Mouse (Mus musculus) midbrain, embryonic 12.5 days (tissue): ENCODE data around the gene Tsn. TPM values are rescaled to one million over a fixed set of nuclear protein-coding genes. Genes with fewer than 3 reads are reported as not detected.

ENCODE experiments used
- ATAC-seq: fragments of 200-750 bp; cut with Nextera tagmentation; 2 replicates; pipeline ENCODE4 v1.8.0; 2017; ENCODE audit warnings: low read depth, moderate TSS enrichment, moderate library complexity; ENCODE audit not compliant: low FRiP score
- H3K27ac ChIP-seq: fragments of 300-500 bp; sonication (generic); replicated peaks from 2 replicates; pipeline ENCODE4 v1.5.1; 2016; ENCODE audit warnings: mild to moderate bottlenecking
- H3K27me3 ChIP-seq: fragments of 300-500 bp; sonication (generic); 2 replicates; pipeline ENCODE4 v1.6.1; 2016; ENCODE audit warnings: mild to moderate bottlenecking
- H3K36me3 ChIP-seq: fragments of 300-500 bp; sonication (generic); 2 replicates; pipeline ENCODE4 v1.6.1; 2016
- H3K4me1 ChIP-seq: fragments of 300-500 bp; sonication (generic); 2 replicates; pipeline ENCODE4 v1.6.1; 2016
- H3K4me2 ChIP-seq: fragments of 300-500 bp; sonication (generic); replicated peaks from 2 replicates; pipeline ENCODE4 v1.6.1; 2016; ENCODE audit warnings: mild to moderate bottlenecking, moderate library complexity
- H3K4me3 ChIP-seq: fragments of 300-500 bp; sonication (generic); 2 replicates; pipeline ENCODE4 v1.5.1; 2016; ENCODE audit warnings: mild to moderate bottlenecking
- H3K9ac ChIP-seq: fragments of 300-500 bp; sonication (generic); replicated peaks from 2 replicates; pipeline ENCODE4 v1.6.1; 2016; ENCODE audit warnings: mild to moderate bottlenecking, moderate library complexity
- H3K9me3 ChIP-seq: fragments of 300-500 bp; sonication (generic); 2 replicates; pipeline ENCODE4 v1.6.1; 2016; ENCODE audit warnings: mild to moderate bottlenecking
- WGBS: fragments of 180-500 bp; shearing (Covaris S2); methylation state at CpG from one replicate; pipeline ENCODE4 v1.1.7; 2016; 5-methylcytosine and 5-hydroxymethylcytosine counted together
- polyA plus RNA-seq: library from polyadenylated mRNA; unstranded; fragments of >200 nt; fragmentation: Nextera tagmentation; extraction: Ambion mirVana; gene quantifications from 2 replicates; pipeline ENCODE4 v1.2.1, GENCODE M21; 2016

Gene Tsn
- 414 and 419 TPM in 2 replicates for polyA plus RNA-seq

DNA sequence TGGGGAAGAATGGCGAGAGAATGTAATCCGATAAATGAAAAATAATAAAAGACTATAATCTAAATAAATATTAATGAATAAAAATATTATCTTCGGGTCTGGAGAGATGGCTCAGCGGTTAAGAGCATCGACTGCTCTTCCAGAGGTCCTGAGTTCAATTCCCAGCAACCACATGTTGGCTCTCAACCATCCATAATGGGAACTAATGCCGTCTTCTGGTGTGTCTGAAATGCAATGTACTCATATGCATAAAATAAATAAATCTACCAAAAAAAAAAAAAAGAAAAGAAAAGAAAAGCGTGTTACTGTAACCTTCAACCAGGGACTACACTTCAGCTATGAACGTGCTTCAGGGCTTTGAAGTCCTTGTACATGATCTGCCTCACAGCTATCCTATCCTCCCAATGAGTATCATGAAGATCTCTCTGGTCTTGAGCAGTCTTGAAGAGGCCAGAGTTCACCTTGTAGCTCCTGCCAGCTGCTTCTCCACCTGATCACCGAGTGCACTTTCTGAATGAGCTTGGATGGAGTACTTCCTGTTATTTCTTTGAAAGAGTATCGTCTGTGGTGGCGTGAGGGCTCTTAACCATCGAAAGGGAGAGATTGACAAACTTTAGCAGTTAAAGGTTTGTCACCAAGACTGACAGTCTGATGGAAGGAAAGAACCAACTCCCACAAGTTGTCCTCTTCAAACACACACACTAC is at the start of gene Tsn:
Tsn (minus strand) TSS at position 118 of the 705 bp plus-strand sequence.
- Histone ChIP-seq H3K9me3 (no peaks in the 10 kb centered on the region), H3K27ac (peak within 1 kb of the TSS; percentile 86), H3K36me3 (peaks cover 8% of the 10 kb centered on the region), H3K4me1 (peaks cover 8% of the 10 kb centered on the region), H3K4me2 (peak within 1 kb of the TSS; percentile 64), H3K9ac (peak within 1 kb of the TSS; percentile 76), H3K4me3 (peak within 1 kb of the TSS; percentile 84), H3K27me3 (0 out of 2 replicates have a peak, but pooled peaks cover 4% of the 10 kb centered on the region)
- ATAC-seq, result peak; percentile 48
- 58% methylated on average over 12 of the region's 12 CpGs for WGBS

DNA sequence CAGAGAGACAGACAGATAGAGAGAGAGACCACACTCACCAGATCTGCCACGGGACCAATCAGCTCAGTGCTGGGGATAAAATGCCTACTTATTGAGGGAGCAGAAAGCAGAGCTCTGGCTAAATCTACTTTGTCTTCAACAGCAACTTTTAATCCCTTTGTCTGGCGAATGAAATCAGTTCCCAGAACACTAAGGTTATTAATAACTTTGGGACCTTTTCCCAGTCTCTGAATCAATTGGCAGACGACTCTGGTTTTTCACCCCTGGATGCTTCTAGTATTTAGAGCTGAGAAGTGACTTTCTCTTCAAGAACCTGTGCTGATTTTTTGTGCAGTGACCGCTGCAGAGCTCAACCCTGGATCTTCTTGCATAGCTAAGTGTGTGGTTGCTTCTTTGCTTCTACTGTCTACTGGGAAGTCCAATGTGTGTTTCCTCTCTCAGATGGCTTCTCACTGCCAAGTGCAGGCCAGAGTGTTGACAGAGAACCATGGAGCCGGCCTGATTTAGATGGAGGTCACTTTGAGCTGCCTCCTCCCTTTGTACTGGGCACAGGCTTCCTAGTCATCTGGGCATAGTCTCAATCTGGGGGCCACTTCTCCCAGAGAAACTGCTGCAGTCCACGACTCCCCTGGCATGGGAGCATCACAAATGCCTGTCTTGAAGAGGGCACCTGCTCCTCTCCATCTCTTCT is 47.7 kb upstream of the Tsn start:
- Histone ChIP-seq H3K36me3 (no peaks in the 10 kb centered on the region), H3K9ac (no peak overlapping the region), H3K27me3 (no peaks in the 10 kb centered on the region), H3K4me3 (no peak overlapping the region), H3K9me3 (no peaks in the 10 kb centered on the region), H3K4me2 (no peak overlapping the region), H3K4me1 (no peaks in the 10 kb centered on the region), H3K27ac (no peak overlapping the region)
- ATAC-seq, result no peak
- WGBS, result 65% methylated on average over 6 of the region's 6 CpGs

DNA sequence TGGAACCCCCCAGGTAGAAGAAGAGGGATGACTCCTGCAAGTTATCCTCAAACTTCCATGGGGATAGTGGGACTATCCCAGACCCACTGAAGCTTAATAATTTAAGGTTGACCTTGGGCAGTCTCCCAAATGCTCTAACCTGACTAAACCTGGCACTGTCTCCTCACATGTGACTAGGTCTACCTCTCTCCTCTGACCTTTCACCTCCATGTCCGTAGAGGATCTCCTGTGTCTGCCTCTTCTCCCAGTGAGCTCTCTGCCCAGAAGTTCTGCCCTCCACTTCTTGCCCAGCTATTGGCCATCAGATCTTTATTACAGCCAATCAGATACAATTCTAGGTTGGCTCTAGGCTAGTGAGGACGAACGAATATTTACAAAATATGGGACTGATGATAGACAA is 38.4 kb upstream of the Tsn start:
- Histone ChIP-seq H3K4me3 (no peak overlapping the region), H3K4me2 (no peak overlapping the region), H3K27ac (no peak overlapping the region), H3K9me3 (no peaks in the 10 kb centered on the region), H3K36me3 (no peaks in the 10 kb centered on the region), H3K27me3 (no peaks in the 10 kb centered on the region), H3K4me1 (no peaks in the 10 kb centered on the region), H3K9ac (no peak overlapping the region)
- ATAC-seq, result no peak
- 86% methylated on average over 3 of the region's 3 CpGs for WGBS

DNA sequence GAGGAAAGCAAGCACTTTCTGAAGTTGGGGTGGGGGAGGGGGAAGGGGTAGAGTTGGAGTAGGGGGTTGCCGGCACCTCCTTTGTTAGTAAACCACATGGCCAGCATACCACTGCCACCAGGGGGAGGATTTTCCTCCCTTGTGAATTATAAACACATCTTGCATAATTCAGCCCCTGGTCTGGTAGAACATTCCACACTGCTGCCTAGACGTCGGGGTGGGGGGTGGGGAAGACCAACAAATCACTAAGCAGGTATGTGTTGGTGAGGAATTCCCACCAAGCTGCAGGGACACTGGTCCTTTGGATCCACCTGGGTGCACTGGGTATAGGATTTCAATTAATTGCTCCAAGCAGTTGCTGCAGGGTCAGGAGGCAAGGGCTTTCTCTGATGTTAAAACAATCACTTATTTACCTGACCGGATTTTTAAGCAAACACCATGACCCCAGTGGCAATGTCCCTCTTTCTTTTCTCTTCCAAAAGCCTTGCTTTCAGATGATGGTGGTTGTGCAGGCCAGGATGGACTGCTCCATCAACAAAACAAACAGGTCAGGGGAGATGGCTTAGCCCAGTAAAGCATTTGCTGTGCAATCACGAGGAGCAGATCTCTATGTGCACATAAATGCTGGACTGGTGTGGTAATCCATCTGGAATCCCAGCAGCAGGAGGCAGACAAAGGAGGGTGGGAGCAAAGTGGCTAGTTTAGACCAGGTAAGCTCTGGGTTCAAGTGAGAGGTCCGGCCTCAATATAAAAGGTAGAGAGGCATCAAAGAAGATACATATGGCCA is 32.3 kb upstream of the Tsn start:
- H3K4me2 ChIP-seq, result no peak overlapping the region
- H3K4me1 ChIP-seq, result no peaks in the 10 kb centered on the region
- H3K36me3 ChIP-seq, result no peaks in the 10 kb centered on the region
- H3K27me3 ChIP-seq, result no peaks in the 10 kb centered on the region
- H3K4me3 ChIP-seq, result no peak overlapping the region
- H3K27ac ChIP-seq, result no peak overlapping the region
- no peak overlapping the region for H3K9ac ChIP-seq
- 49% methylated on average over 6 of the region's 6 CpGs for WGBS
- no peak for ATAC-seq
- H3K9me3 ChIP-seq, result no peaks in the 10 kb centered on the region

DNA sequence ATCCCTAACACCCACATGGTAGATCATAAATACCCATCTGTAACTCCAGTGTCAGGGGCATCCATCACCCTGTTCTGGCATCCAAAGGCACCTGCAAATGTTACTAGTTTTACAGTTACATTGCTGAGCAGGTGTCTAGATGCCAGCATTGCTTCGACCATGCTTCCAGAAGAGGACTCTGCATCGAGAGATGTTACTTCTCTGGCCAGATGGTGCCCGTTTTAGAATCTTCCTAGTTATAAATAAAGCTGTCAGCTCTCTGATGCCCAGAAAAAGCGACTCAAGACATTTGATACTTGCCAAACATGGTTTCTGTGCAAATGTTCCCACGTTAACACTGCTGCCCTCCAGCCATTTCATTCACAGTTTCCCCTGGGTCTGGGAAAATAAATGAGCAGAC is 26.4 kb upstream of the Tsn start:
- no peak for ATAC-seq

DNA sequence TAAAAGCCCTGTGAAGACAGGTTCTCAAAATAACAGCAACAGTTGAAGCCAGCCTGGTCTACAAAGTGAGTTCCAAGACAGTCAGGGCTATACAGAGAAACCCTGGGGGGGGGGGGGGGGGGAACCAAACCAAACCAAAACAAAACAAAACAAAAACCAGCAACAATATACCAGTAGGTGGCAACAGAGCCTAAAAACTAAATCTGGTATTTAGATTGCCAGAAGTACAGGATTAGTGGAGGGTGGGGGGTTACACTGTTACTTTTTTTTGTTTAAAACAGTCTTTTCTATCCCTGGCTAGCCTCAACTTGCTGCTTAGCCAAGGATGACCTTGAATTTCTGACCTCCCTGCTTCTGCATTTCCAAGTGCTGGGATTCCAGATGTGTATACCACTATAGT is 24.3 kb upstream of the Tsn start:
- Histone ChIP-seq H3K4me3 (no peak overlapping the region), H3K9ac (no peak overlapping the region), H3K9me3 (no peaks in the 10 kb centered on the region), H3K4me1 (no peaks in the 10 kb centered on the region), H3K36me3 (peaks cover 45% of the 10 kb centered on the region), H3K4me2 (no peak overlapping the region), H3K27ac (no peak overlapping the region), H3K27me3 (no peaks in the 10 kb centered on the region)
- ATAC-seq, result no peak

More for the DNA sequence above, 26.4 kb upstream of the Tsn start:
- Histone ChIP-seq H3K9me3 (no peaks in the 10 kb centered on the region), H3K4me3 (no peak overlapping the region), H3K36me3 (peaks cover 25% of the 10 kb centered on the region), H3K4me1 (no peaks in the 10 kb centered on the region), H3K27ac (no peak overlapping the region), H3K27me3 (no peaks in the 10 kb centered on the region), H3K9ac (no peak overlapping the region), H3K4me2 (no peak overlapping the region)
- WGBS, result 86% methylated on average over 5 of the region's 5 CpGs

DNA sequence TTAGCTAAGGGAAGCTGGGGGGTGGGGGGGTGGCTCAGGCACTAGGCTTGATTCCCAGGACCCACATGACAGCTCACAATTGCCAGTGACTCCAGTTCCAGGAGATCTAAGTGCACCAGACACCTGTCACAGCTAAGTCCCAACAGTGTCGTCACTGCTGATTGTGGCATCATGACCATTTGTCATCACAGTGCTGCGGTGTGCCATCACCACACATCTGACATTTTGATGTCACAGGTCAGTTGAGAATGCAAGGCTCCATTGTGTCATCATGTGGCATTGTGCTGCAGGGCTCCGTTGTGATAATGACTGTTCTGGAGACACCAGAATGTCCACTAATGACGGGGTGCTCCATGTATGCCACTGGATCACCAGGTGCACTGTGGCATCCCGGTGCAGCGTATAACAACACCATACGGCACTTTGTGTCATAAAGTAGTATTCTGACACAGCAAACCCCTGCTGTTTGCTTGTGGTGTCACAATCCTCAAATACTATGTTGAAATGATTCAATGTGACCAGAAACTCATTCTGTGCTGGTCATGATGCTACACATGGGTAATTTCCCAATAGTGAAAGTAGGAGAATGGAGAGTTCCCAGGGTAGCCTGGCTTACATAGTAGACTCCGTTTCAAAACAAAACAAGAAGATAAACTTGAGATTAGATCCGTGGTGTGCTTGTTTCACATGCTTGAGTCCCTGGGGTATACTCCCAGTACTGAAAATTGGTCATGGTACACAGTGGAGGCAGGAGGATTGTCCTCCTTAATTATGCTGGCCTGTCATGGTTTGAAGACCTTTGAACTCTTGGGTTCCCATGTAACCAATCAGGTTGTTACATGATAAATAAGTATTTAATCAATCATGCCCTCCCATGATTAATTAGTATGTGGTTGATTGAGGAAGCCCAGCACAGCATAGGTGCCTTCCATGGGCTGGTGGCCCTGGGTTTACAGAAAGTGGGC is 23.5 kb upstream of the Tsn start:
- Histone ChIP-seq H3K4me1 (no peaks in the 10 kb centered on the region), H3K36me3 (peaks cover 54% of the 10 kb centered on the region), H3K9ac (no peak overlapping the region), H3K27me3 (no peaks in the 10 kb centered on the region), H3K27ac (no peak overlapping the region), H3K9me3 (no peaks in the 10 kb centered on the region), H3K4me3 (no peak overlapping the region), H3K4me2 (no peak overlapping the region)
- 86% methylated on average over 9 of the region's 9 CpGs for WGBS
- ATAC-seq, result 0 out of 2 replicates have a peak, but pooled peaks have one; percentile 30

DNA sequence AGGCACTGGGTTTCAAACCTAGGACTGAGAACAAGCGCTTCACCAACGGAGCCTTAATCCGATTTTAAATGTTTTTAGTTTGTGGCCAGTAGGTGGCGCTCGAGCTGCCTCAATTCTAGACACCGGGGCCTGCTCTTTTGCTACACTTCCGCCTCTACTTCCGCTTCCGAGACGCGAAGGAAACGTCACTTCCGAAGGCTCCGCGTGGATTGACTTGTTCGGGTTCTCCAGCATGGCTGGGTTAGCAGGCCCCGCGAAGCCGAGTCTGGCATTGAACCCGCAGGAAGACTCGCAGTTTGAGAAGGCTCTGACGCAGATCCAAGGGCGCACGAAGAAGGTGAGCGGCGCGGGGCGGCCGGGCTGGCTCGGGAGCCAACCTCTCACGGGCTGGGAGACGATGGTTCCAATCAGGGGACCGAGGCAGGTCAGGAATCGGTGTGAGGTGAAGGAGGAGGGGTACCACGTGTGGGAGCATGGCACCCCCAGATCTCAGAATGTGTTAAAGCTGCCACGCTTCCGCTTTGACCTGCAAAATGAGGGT is 10.2 kb upstream of the Tsn start, which contains the start of gene Nifk:
Nifk (plus strand) TSS at position 179 of the 541 bp plus-strand sequence.
- ATAC-seq, result peak; percentile 95
- peak within 1 kb of the TSS; percentile 73 for H3K9ac ChIP-seq
- peaks cover 12% of the 10 kb centered on the region for H3K4me1 ChIP-seq
- peak within 1 kb of the TSS; percentile 77 for H3K4me3 ChIP-seq
- peak within 1 kb of the TSS; percentile 91 for H3K4me2 ChIP-seq
- under 1% methylated on average over 37 of the region's 37 CpGs for WGBS
- no peaks in the 10 kb centered on the region for H3K27me3 ChIP-seq
- no peak within 1 kb of the TSS for H3K27ac ChIP-seq
- H3K36me3 ChIP-seq, result peaks cover 25% of the 10 kb centered on the region
- no peaks in the 10 kb centered on the region; the same call in 1 of the 2 replicates for H3K9me3 ChIP-seq

DNA sequence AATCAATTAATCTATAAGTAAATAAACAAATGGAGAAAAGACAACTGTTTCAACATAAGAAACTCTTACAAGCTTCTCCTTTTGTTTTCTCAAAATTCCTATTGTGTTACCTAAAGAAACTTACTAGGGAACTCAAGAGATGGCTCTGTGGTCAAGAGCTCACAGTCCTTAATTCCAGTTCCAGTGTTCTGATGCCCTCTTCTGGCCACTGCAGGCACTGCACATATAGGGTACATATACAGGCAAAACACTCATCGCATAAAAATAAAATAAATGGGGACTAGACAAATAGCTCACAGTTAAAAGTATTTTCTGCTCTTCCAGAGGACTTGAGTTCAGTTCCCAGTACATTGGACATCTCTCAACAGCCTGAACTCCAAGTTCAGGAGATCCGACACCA is 9.2 kb upstream of the Tsn start:
- peaks cover 12% of the 10 kb centered on the region for H3K4me1 ChIP-seq
- H3K9me3 ChIP-seq, result no peaks in the 10 kb centered on the region; the same call in 1 of the 2 replicates
- H3K27me3 ChIP-seq, result 0 out of 2 replicates have a peak, but pooled peaks cover 4% of the 10 kb centered on the region
- no peak overlapping the region for H3K4me3 ChIP-seq
- H3K4me2 ChIP-seq, result no peak overlapping the region
- WGBS, result 64% methylated on average over 2 of the region's 2 CpGs
- ATAC-seq, result no peak
- no peak overlapping the region for H3K9ac ChIP-seq
- H3K27ac ChIP-seq, result no peak overlapping the region
- peaks cover 22% of the 10 kb centered on the region for H3K36me3 ChIP-seq

DNA sequence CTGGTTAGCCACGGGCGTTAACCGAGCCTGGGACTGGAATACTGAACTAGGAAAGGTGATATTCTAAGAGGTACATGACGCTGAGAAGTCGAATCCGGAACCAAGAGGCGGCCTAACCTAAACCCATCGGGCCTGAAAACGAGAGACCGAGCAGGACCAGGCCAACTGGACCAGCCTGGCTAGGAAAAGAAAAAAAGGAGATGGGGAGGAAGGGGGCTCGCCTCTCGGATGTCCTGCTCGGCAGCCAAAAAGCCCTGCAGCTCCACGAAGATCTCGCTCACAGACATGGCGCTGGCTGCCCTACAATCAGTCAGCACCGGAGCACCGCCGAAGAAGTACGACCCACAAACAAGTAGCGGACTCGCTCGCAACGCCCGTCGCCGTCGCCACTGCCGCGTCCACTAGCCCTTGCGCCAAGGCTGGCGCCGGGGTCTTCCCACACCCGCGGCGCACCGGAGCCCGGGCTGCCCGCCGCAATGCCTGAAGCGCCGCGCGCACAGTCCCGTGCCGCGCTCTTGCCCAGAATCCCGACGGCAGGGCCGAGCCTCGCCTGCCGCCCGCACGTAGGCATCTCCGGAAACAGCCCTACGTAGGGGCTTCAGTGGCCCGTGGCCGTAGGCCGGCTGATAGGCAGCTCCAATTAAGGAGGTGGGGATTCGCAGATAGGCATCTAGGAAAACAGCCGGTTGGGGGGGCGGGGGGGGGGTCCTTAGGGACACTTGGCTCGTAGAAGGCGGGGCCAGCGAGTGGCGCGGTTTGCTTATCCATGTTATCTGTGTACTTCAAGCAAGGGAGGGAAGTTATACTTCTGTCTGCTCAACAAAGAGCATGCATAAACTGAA is 538 bp downstream of the Tsn start:
- peak overlapping the region; percentile 84 for H3K4me3 ChIP-seq

More for the DNA sequence above, 538 bp downstream of the Tsn start:
- Histone ChIP-seq H3K9me3 (no peaks in the 10 kb centered on the region), H3K27ac (peak overlapping the region; percentile 86), H3K27me3 (0 out of 2 replicates have a peak, but pooled peaks cover 3% of the 10 kb centered on the region), H3K4me1 (peaks cover 8% of the 10 kb centered on the region), H3K9ac (peak overlapping the region; percentile 76), H3K4me2 (peak overlapping the region; percentile 64), H3K36me3 (peaks cover 15% of the 10 kb centered on the region)
- under 1% methylated on average over 65 of the region's 67 CpGs for WGBS
- peak; percentile 100 for ATAC-seq
